Mouse (Mus musculus) kidney, adult 9 months (tissue): ENCODE measurements around the gene Castor2.

Source experiments
- DNase-seq: peaks from one replicate; pipeline ENCODE4 v3.0.0; 2022

Gene Castor2

GRCm38 (mm10) chr5:134102720-134103119 is 3.2 kb downstream of the Castor2 start:
- DNase-seq = no peak

GRCm38 (mm10) chr5:134105829-134106228 is 6.3 kb downstream of the Castor2 start:
- DNase-seq = no peak

- no peak for DNase-seq
Observed at GRCm38 (mm10) chr5:134114981-134115380, 15.5 kb downstream of the Castor2 start.

GRCm38 (mm10) chr5:134115639-134116259 is 16.2 kb downstream of the Castor2 start:
- DNase-seq = no peak

- DNase-seq = no peak
Observed at GRCm38 (mm10) chr5:134118798-134119407, 19.4 kb downstream of the Castor2 start.

- DNase-seq = no peak
Observed at GRCm38 (mm10) chr5:134119481-134120120, 20.1 kb downstream of the Castor2 start.

- no peak for DNase-seq
Observed at GRCm38 (mm10) chr5:134120135-134120534, 20.6 kb downstream of the Castor2 start.

- DNase-seq = no peak
Observed at GRCm38 (mm10) chr5:134121138-134121892, 21.8 kb downstream of the Castor2 start.

- no peak for DNase-seq
Observed at GRCm38 (mm10) chr5:134121893-134122259, 22.4 kb downstream of the Castor2 start.

GRCm38 (mm10) chr5:134123846-134124245 is 24.3 kb downstream of the Castor2 start:
- DNase-seq = no peak

- DNase-seq = no peak
Observed at GRCm38 (mm10) chr5:134126232-134126631, 26.7 kb downstream of the Castor2 start.

- DNase-seq = no peak
Observed at GRCm38 (mm10) chr5:134131586-134131985, 32.1 kb downstream of the Castor2 start.

- DNase-seq = peak; percentile 43
Observed at GRCm38 (mm10) chr5:134136022-134136421, 36.5 kb downstream of the Castor2 start.

GRCm38 (mm10) chr5:134137933-134138332 is 38.4 kb downstream of the Castor2 start:
- no peak for DNase-seq

- no peak for DNase-seq
Observed at GRCm38 (mm10) chr5:134139429-134139828, 39.9 kb downstream of the Castor2 start.

GRCm38 (mm10) chr5:134141236-134141635 is 41.7 kb downstream of the Castor2 start:
- DNase-seq = no peak

GRCm38 (mm10) chr5:134142381-134142780 is 42.9 kb downstream of the Castor2 start:
- no peak for DNase-seq

- no peak for DNase-seq
Observed at GRCm38 (mm10) chr5:134144986-134145385, 45.5 kb downstream of the Castor2 start.

- no peak for DNase-seq
Observed at GRCm38 (mm10) chr5:134147194-134147753, 47.8 kb downstream of the Castor2 start.

GRCm38 (mm10) chr5:134148153-134148552 is 48.6 kb downstream of the Castor2 start:
- no peak for DNase-seq

GRCm38 (mm10) chr5:134151895-134152294 is 52.4 kb downstream of the Castor2 start:
- DNase-seq = no peak

- DNase-seq = no peak
Observed at GRCm38 (mm10) chr5:134155916-134156466, 56.5 kb downstream of the Castor2 start.

GRCm38 (mm10) chr5:134164688-134165087 is 65.2 kb downstream of the Castor2 start:
- peak; percentile 75 for DNase-seq
